Mouse (Mus musculus) kidney, postnatal 0 days (tissue): Measurements from ENCODE around the gene Rcc1l. TPM values are rescaled to one million over a fixed set of nuclear protein-coding genes. Genes with fewer than 3 reads are reported as not detected.

Experiments used
- ATAC-seq: fragments of 200-750 bp; cut with Nextera tagmentation; replicated peaks from 2 replicates; pipeline ENCODE4 v1.8.0; 2017; ENCODE audit warnings: low read depth, moderate number of reproducible peaks, moderate TSS enrichment, moderate library complexity; ENCODE audit not compliant: low FRiP score
- DNase-seq: peaks from one replicate; pipeline ENCODE4 v3.0.0-alpha.2; 2016; ENCODE audit warnings: low spot score
- H3K27ac ChIP-seq: fragments of 300-500 bp; sonication (generic); 2 replicates; pipeline ENCODE4 v1.5.1; 2014; ENCODE audit warnings: mild to moderate bottlenecking
- H3K27me3 ChIP-seq: fragments of 300-500 bp; sonication (generic); 2 replicates; pipeline ENCODE4 v1.6.1; 2014; ENCODE audit warnings: low read length, mixed read lengths; ENCODE audit not compliant: insufficient read depth
- H3K36me3 ChIP-seq: fragments of 300-500 bp; sonication (generic); 2 replicates; pipeline ENCODE4 v1.6.1; 2014; ENCODE audit warnings: low read length, mixed read lengths; ENCODE audit not compliant: insufficient read depth
- H3K4me1 ChIP-seq: fragments of 300-500 bp; sonication (generic); replicated peaks from 2 replicates; pipeline ENCODE4 v1.6.1; 2014; ENCODE audit warnings: antibody characterized with exemption, low read length, mixed read lengths; ENCODE audit not compliant: insufficient read depth
- H3K4me2 ChIP-seq: fragments of 300-500 bp; sonication (generic); 2 replicates; pipeline ENCODE4 v1.6.1; 2014; ENCODE audit warnings: mild to moderate bottlenecking, low read length, moderate library complexity, mixed read lengths
- H3K4me3 ChIP-seq: fragments of 300-500 bp; sonication (generic); replicated peaks from 2 replicates; pipeline ENCODE4 v1.5.1; 2014; ENCODE audit warnings: low read depth, low read length
- H3K9ac ChIP-seq: fragments of 300-500 bp; sonication (generic); 2 replicates; pipeline ENCODE4 v1.6.1; 2014; ENCODE audit warnings: low read depth, low read length
- H3K9me3 ChIP-seq: fragments of 300-500 bp; sonication (generic); replicated peaks from 2 replicates; pipeline ENCODE4 v1.6.1; 2016; ENCODE audit warnings: low read length, inconsistent platforms, mixed read lengths
- CTCF ChIP-seq: IDR thresholded peaks from 2 replicates; pipeline ENCODE4 v1.5.1; 2016; ENCODE audit warnings: antibody characterized with exemption, low read depth, mild to moderate bottlenecking, moderate library complexity
- WGBS: fragments of 180-500 bp; shearing (Covaris S2); extraction: QIAGEN DNeasy Blood & Tissue Kit; methylation state at CpG from one replicate; pipeline ENCODE4 v1.1.7; 2014; 5-methylcytosine and 5-hydroxymethylcytosine counted together
- polyA plus RNA-seq: library from polyadenylated mRNA; unstranded; fragments of >200 nt; fragmentation: Nextera tagmentation; extraction: Ambion mirVana; gene quantifications from 2 replicates; pipeline ENCODE4 v1.2.1, GENCODE M21; 2015

The Rcc1l gene
- polyA plus RNA-seq, 1 experiment from 2014 or later: 32.1 TPM

- ATAC-seq (no peak), DNase-seq (peak; percentile 39)
- H3K27me3 ChIP-seq: no peaks in the 10 kb centered on the region
- no peak overlapping the region for H3K4me3 ChIP-seq
- no peaks in the 10 kb centered on the region for H3K36me3 ChIP-seq
- H3K4me1 ChIP-seq: no peaks in the 10 kb centered on the region
- H3K9ac ChIP-seq: no peak overlapping the region
- no peak overlapping the region for H3K27ac ChIP-seq
- TF ChIP-seq CTCF: no peak
- H3K4me2 ChIP-seq: no peak overlapping the region
- 56% methylated on average over 12 of the region's 12 CpGs for WGBS
- no peaks in the 10 kb centered on the region for H3K9me3 ChIP-seq
These were observed 37.6 kb upstream of the Rcc1l start for GRCm38 (mm10) chr5:134214021-134214806.

DNA sequence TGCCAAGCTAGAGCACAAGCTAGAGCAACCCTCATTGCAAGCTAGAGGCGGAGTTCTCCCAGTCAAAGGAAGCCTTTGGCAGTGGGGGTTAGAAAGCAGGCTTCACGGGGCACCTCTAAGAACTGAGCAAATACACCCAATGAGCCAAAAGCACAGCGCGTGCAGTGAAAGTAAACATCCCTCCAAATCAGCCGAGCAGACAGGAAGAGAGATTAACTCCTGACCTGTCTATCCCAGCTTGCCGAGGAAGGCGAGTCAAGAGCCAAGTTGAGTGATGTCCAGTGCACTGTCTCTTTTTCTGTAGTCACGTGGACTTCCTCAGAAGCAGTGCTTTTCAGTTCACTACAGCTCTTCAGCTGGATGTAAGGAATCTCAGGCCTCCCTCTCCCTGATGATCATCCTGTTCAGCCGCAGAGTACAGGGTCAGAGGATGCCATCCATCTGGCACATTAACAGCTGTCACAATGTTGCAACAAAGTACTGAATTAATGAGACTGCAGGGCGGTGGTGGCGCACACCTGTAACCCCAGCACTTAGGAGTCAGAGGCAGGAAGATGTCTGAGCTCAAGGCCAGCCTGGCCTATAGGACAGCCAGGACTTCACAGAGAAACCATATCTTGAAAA, 33.5 kb upstream of the Rcc1l start:
- Histone ChIP-seq H3K4me3 (no peak overlapping the region), H3K36me3 (no peaks in the 10 kb centered on the region), H3K9ac (no peak overlapping the region), H3K9me3 (no peaks in the 10 kb centered on the region), H3K27me3 (no peaks in the 10 kb centered on the region), H3K27ac (peak overlapping the region; percentile 8; the same call in 1 of the 2 replicates), H3K4me1 (no peaks in the 10 kb centered on the region), H3K4me2 (no peak overlapping the region)
- no peak for TF ChIP-seq CTCF
- WGBS: 21% methylated on average over 11 of the region's 11 CpGs
- DNase-seq (peak; percentile 49), ATAC-seq (peak; percentile 40; the same call in 1 of the 2 replicates)

DNA sequence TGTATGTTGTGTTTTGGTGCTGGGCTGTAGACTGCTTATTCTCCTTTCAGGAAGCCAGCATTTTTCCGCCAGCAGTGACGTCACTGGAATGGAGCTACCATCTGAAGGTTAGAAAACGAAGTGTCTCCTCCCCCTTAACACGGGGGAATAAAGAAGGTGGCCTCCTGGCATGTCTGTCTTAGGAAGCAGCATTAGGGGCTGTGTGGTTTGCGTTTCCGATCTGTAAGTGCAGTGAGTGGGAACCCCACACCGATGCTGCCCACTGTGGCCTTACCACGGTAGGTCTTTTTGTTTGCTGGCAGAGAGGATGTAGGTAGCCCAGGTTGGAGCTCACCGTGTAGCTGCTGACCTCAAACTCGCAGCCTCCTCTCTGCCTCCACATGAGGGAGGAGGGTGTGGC, 30.1 kb upstream of the Rcc1l start:
- no peak for DNase-seq
- no peak for TF ChIP-seq CTCF
- H3K4me2 ChIP-seq: no peak overlapping the region
- no peak overlapping the region for H3K4me3 ChIP-seq
- no peak for ATAC-seq
- H3K9me3 ChIP-seq: no peaks in the 10 kb centered on the region
- no peaks in the 10 kb centered on the region for H3K36me3 ChIP-seq
- no peak overlapping the region for H3K9ac ChIP-seq
- no peak overlapping the region for H3K27ac ChIP-seq
- H3K4me1 ChIP-seq: no peaks in the 10 kb centered on the region
- H3K27me3 ChIP-seq: no peaks in the 10 kb centered on the region
- WGBS: 74% methylated on average over 10 of the region's 10 CpGs

DNA sequence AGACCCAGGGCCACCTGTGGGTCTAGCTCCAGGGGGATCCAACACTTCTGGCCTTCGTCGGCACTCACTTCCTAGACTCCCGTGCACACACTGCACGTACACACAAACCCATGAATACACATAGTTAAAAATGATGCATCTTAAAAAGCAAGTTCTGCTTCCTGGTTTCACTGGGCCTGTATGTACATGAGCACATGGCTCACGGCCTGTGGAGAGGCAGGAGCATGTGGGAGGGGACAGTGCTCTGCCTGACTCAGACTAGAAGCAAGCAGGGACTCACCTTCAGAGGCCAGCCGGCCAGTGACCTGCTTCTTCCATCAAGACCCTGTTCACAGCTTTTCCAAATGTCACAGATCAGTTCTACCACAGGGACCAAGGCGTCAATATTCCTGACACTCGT, 17.1 kb upstream of the Rcc1l start:
- no peaks in the 10 kb centered on the region for H3K9me3 ChIP-seq
- no peak overlapping the region for H3K4me2 ChIP-seq
- DNase-seq: no peak
- no peak for TF ChIP-seq CTCF
- no peak overlapping the region for H3K9ac ChIP-seq
- H3K4me1 ChIP-seq: no peaks in the 10 kb centered on the region
- no peak for ATAC-seq
- 0 out of 2 replicates have a peak, but pooled peaks cover 13% of the 10 kb centered on the region for H3K36me3 ChIP-seq
- H3K27ac ChIP-seq: no peak overlapping the region
- WGBS: 82% methylated on average over 8 of the region's 8 CpGs
- H3K27me3 ChIP-seq: no peaks in the 10 kb centered on the region
- H3K4me3 ChIP-seq: no peak overlapping the region

- WGBS: 55% methylated on average over 7 of the region's 7 CpGs
- TF ChIP-seq CTCF: no peak
- Histone ChIP-seq H3K9ac (no peak overlapping the region), H3K9me3 (no peaks in the 10 kb centered on the region), H3K4me1 (peaks cover 3% of the 10 kb centered on the region), H3K36me3 (no peaks in the 10 kb centered on the region), H3K4me3 (no peak overlapping the region), H3K27me3 (no peaks in the 10 kb centered on the region), H3K27ac (no peak overlapping the region), H3K4me2 (no peak overlapping the region)
- DNase-seq (peak; percentile 68), ATAC-seq (no peak)
These were observed 12.0 kb upstream of the Rcc1l start for GRCm38 (mm10) chr5:134188571-134188970.

GRCm38 (mm10) chr5:134186961-134187731, 10.6 kb upstream of the Rcc1l start:
- DNase-seq: peak; percentile 62
- peak; percentile 90 for TF ChIP-seq CTCF
- 75% methylated on average over 4 of the region's 4 CpGs for WGBS

More at GRCm38 (mm10) chr5:134186961-134187731, 10.6 kb upstream of the Rcc1l start:
- H3K4me2 ChIP-seq: no peak overlapping the region
- no peak for ATAC-seq
- H3K27me3 ChIP-seq: no peaks in the 10 kb centered on the region
- no peak overlapping the region for H3K27ac ChIP-seq
- H3K9me3 ChIP-seq: no peaks in the 10 kb centered on the region
- H3K4me1 ChIP-seq: peaks cover 13% of the 10 kb centered on the region
- H3K36me3 ChIP-seq: no peaks in the 10 kb centered on the region
- H3K4me3 ChIP-seq: no peak overlapping the region
- no peak overlapping the region for H3K9ac ChIP-seq
